Mouse (Mus musculus): ENCODE measurements around the gene Caln1.

- no peak for TF ChIP-seq ZC3H11A (IDR thresholded peaks at IDR 0.05; ENCODE audit: borderline replicate concordance, low read depth, low read length)
- no peak for TF ChIP-seq ZNF384 (IDR thresholded peaks at IDR 0.05; ENCODE audit: low read depth, low read length)
These were observed 14.0 kb upstream of the Caln1 start for GRCm38 (mm10) chr5:130355223-130355622.
